Mouse (Mus musculus): ENCODE results near the gene Vstm5. TPM values are rescaled to one million over a fixed set of nuclear protein-coding genes. Genes with fewer than 3 reads are reported as not detected.
"Not testable (repeated sequence)": the region's sequence is repeated elsewhere in the genome, so short reads cannot be mapped to it uniquely, and the experiment has no call there.

Gene Vstm5
- polyA plus RNA-seq, 1 experiment from 2014 or later: 2.6 TPM

- TF ChIP-seq EP300 (IDR thresholded peaks at IDR 0.05) (no peak), CTCF (IDR thresholded peaks at IDR 0.05) (no peak)
- Histone ChIP-seq H3K36me3 (ENCODE audit: insufficient read depth, low read length) (peaks cover 10% of the 10 kb centered on the region; the same call in 1 of the 2 replicates), H3K27me3 (replicated peaks; ENCODE audit: insufficient read depth, low read length) (no peaks in the 10 kb centered on the region), H3K9ac (replicated peaks; ENCODE audit: low read depth) (no peak overlapping the region), H3K4me2 (replicated peaks; ENCODE audit: low read depth, low read length) (no peak overlapping the region), H3K4me3 (ENCODE audit: low read depth, low read length) (no peak overlapping the region), H3K27ac (ENCODE audit: low read length) (no peak overlapping the region), H3K9me3 (ENCODE audit: low read length) (no peaks in the 10 kb centered on the region), H3K4me1 (ENCODE audit: insufficient read depth, low read depth, low read length) (no peaks in the 10 kb centered on the region)
- ATAC-seq (no peak), DNase-seq (ENCODE audit: low spot score) (no peak)
- 87% methylated on average over 3 of the region's 3 CpGs for WGBS
Measured at GRCm38 (mm10) chr9:15288402-15288801, 49.6 kb downstream of the Vstm5 start.

- no peaks in the 10 kb centered on the region for H3K9me3 ChIP-seq (ENCODE audit: low read length)
- H3K9ac ChIP-seq (replicated peaks; ENCODE audit: low read depth): no peak overlapping the region
- TF ChIP-seq CTCF (IDR thresholded peaks at IDR 0.05) (no peak), EP300 (IDR thresholded peaks at IDR 0.05) (no peak)
- H3K27me3 ChIP-seq (replicated peaks; ENCODE audit: insufficient read depth, low read length): no peaks in the 10 kb centered on the region
- H3K4me2 ChIP-seq (replicated peaks; ENCODE audit: low read depth, low read length): no peak overlapping the region
- H3K36me3 ChIP-seq (ENCODE audit: insufficient read depth, low read length): peaks cover 10% of the 10 kb centered on the region; the same call in 1 of the 2 replicates
- DNase-seq (ENCODE audit: low spot score) (no peak), ATAC-seq (no peak)
- no peak overlapping the region for H3K27ac ChIP-seq (ENCODE audit: low read length)
- no peaks in the 10 kb centered on the region for H3K4me1 ChIP-seq (ENCODE audit: insufficient read depth, low read depth, low read length)
- 76% methylated on average over 6 of the region's 6 CpGs for WGBS
- H3K4me3 ChIP-seq (ENCODE audit: low read depth, low read length): no peak overlapping the region
Measured at GRCm38 (mm10) chr9:15289251-15289650, 50.4 kb downstream of the Vstm5 start.

- no peaks in the 10 kb centered on the region for H3K27me3 ChIP-seq (replicated peaks; ENCODE audit: insufficient read depth, low read length)
- H3K4me3 ChIP-seq (ENCODE audit: low read depth, low read length): no peak overlapping the region
- H3K36me3 ChIP-seq (ENCODE audit: insufficient read depth, low read length): no peaks in the 10 kb centered on the region
- no peak overlapping the region for H3K27ac ChIP-seq (ENCODE audit: low read length)
- H3K9me3 ChIP-seq (ENCODE audit: low read length): no peaks in the 10 kb centered on the region
- WGBS: 86% methylated on average over 7 of the region's 7 CpGs
- H3K4me1 ChIP-seq (ENCODE audit: insufficient read depth, low read depth, low read length): peaks cover 6% of the 10 kb centered on the region; the same call in 1 of the 2 replicates
- DNase-seq (ENCODE audit: low spot score) (no peak), ATAC-seq (no peak)
- no peak for TF ChIP-seq EP300 (IDR thresholded peaks at IDR 0.05)
- no peak for TF ChIP-seq CTCF (IDR thresholded peaks at IDR 0.05)
- H3K9ac ChIP-seq (replicated peaks; ENCODE audit: low read depth): no peak overlapping the region
- no peak overlapping the region for H3K4me2 ChIP-seq (replicated peaks; ENCODE audit: low read depth, low read length)
Measured at GRCm38 (mm10) chr9:15297112-15297511, 58.3 kb downstream of the Vstm5 start.

- H3K36me3 ChIP-seq (ENCODE audit: insufficient read depth, low read length): no peaks in the 10 kb centered on the region
- H3K27ac ChIP-seq (ENCODE audit: low read length): no peak overlapping the region
- ATAC-seq: no peak
- TF ChIP-seq EP300 (IDR thresholded peaks at IDR 0.05) (no peak), CTCF (IDR thresholded peaks at IDR 0.05) (no peak)
- H3K27me3 ChIP-seq (replicated peaks; ENCODE audit: insufficient read depth, low read length): no peaks in the 10 kb centered on the region
- H3K9ac ChIP-seq (replicated peaks; ENCODE audit: low read depth): no peak overlapping the region
- no peak overlapping the region for H3K4me2 ChIP-seq (replicated peaks; ENCODE audit: low read depth, low read length)
- H3K4me1 ChIP-seq (ENCODE audit: insufficient read depth, low read depth, low read length): peaks cover 6% of the 10 kb centered on the region; the same call in 1 of the 2 replicates
- WGBS: 37% methylated on average over 2 of the region's 2 CpGs
- no peaks in the 10 kb centered on the region for H3K9me3 ChIP-seq (ENCODE audit: low read length)
- no peak overlapping the region for H3K4me3 ChIP-seq (ENCODE audit: low read depth, low read length)
- no peak for DNase-seq (ENCODE audit: low spot score)
Measured at GRCm38 (mm10) chr9:15298451-15298850, 59.6 kb downstream of the Vstm5 start.

- Histone ChIP-seq H3K9me3 (ENCODE audit: low read length) (no peaks in the 10 kb centered on the region), H3K4me1 (ENCODE audit: insufficient read depth, low read depth, low read length) (peaks cover 8% of the 10 kb centered on the region; the same call in 1 of the 2 replicates), H3K27me3 (replicated peaks; ENCODE audit: insufficient read depth, low read length) (no peaks in the 10 kb centered on the region), H3K9ac (replicated peaks; ENCODE audit: low read depth) (no peak overlapping the region), H3K4me2 (replicated peaks; ENCODE audit: low read depth, low read length) (no peak overlapping the region), H3K27ac (ENCODE audit: low read length) (no peak overlapping the region), H3K36me3 (ENCODE audit: insufficient read depth, low read length) (no peaks in the 10 kb centered on the region), H3K4me3 (ENCODE audit: low read depth, low read length) (no peak overlapping the region)
- DNase-seq (ENCODE audit: low spot score) (no peak), ATAC-seq (no peak)
- 87% methylated on average over 5 of the region's 5 CpGs for WGBS
- TF ChIP-seq CTCF (IDR thresholded peaks at IDR 0.05): no peak
- no peak for TF ChIP-seq EP300 (IDR thresholded peaks at IDR 0.05)
Measured at GRCm38 (mm10) chr9:15300056-15300455, 61.2 kb downstream of the Vstm5 start.

GRCm38 (mm10) chr9:15301399-15301798, 62.6 kb downstream of the Vstm5 start:
- H3K36me3 ChIP-seq (ENCODE audit: insufficient read depth, low read length): no peaks in the 10 kb centered on the region
- H3K4me2 ChIP-seq (replicated peaks; ENCODE audit: low read depth, low read length): peak overlapping the region; percentile 49
- TF ChIP-seq EP300 (IDR thresholded peaks at IDR 0.05) (no peak), CTCF (IDR thresholded peaks at IDR 0.05) (no peak)
- H3K9ac ChIP-seq (replicated peaks; ENCODE audit: low read depth): peak overlapping the region; percentile 6
- ATAC-seq (peak; percentile 24), DNase-seq (ENCODE audit: low spot score) (peak; percentile 76)
- no peaks in the 10 kb centered on the region for H3K27me3 ChIP-seq (replicated peaks; ENCODE audit: insufficient read depth, low read length)
- H3K4me1 ChIP-seq (ENCODE audit: insufficient read depth, low read depth, low read length): peaks cover 9% of the 10 kb centered on the region; the same call in 1 of the 2 replicates
- H3K9me3 ChIP-seq (ENCODE audit: low read length): no peaks in the 10 kb centered on the region
- WGBS: 2% methylated on average over 6 of the region's 6 CpGs
- H3K27ac ChIP-seq (ENCODE audit: low read length): peak overlapping the region; percentile 75
- H3K4me3 ChIP-seq (ENCODE audit: low read depth, low read length): no peak overlapping the region

GRCm38 (mm10) chr9:15302006-15302405, 63.2 kb downstream of the Vstm5 start:
- TF ChIP-seq CTCF (IDR thresholded peaks at IDR 0.05): peak; percentile 39
- not testable (repeated sequence) for H3K9ac ChIP-seq (replicated peaks; ENCODE audit: low read depth); H3K4me3 ChIP-seq (ENCODE audit: low read depth, low read length); H3K4me1 ChIP-seq (ENCODE audit: insufficient read depth, low read depth, low read length); H3K27me3 ChIP-seq (replicated peaks; ENCODE audit: insufficient read depth, low read length); ATAC-seq; H3K4me2 ChIP-seq (replicated peaks; ENCODE audit: low read depth, low read length); DNase-seq (ENCODE audit: low spot score); H3K36me3 ChIP-seq (ENCODE audit: insufficient read depth, low read length); H3K9me3 ChIP-seq (ENCODE audit: low read length)
- 0 out of 2 replicates have a peak overlapping the region, but pooled peaks have one; percentile 75 for H3K27ac ChIP-seq (ENCODE audit: low read length)
- WGBS: 70% methylated on average over 6 of the region's 6 CpGs
